Mouse (Mus musculus) heart, postnatal 4 days (tissue): Measurements from ENCODE around the gene Orai1. TPM values are rescaled to one million over a fixed set of nuclear protein-coding genes. Genes with fewer than 3 reads are reported as not detected.
"Not testable (repeated sequence)": the region's sequence is repeated elsewhere in the genome, so short reads cannot be mapped to it uniquely, and the experiment has no call there.

ENCODE experiments used
- DNase-seq: peaks from one replicate; pipeline ENCODE4 v3.0.0; 2021
- total RNA-seq, 2 experiments: library from RNA; stranded (reverse); gene quantifications; 2 replicates each; pipeline ENCODE4 v1.2.3; 2021

The Orai1 gene
- total RNA-seq, 2 experiments from 2014 or later, result 19.2 to 19.8 TPM

- DNase-seq, result no peak
Observed at GRCm38 (mm10) chr5:123035089-123035488, 20.2 kb downstream of the Orai1 start.

DNA sequence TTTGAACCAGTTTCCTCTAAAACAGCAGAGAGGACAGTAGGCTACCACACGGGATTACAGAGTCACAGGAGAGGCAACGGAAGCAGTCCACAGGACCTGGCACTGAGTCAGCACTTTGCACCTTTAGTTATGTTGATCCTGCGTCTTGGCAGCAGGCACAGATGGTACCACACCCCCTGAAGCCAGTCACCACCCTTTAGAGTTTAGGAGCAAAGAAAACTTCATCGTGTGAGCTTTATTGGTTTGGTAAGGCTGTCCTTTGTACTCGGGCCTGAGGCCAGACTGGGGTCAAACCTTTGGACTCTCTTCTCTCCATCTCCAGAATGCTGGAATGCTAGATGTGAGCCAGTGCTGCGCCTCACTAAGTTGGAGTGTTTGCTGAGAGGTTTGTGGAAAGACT lies 20.7 kb downstream of the Orai1 start:
- no peak for DNase-seq

DNA sequence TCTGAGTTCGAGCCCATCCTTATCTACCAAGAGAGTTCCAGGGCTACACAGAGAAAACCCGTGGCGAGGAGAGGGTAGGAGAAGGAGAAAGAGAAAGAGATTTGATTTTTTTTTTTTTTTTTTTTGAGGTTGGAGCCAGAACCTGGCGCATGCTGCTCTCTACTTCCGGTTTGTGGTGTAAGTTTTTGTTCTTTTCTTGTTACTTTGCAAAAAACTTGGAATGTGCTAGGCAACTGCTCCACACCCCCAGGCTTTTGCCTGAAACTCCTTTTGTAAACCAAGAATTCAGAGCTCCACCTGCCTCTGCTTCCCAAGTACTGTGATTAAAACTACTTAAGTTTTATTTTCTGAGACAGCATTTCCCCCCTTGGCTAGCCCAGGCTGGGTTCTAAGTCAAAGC lies 23.2 kb downstream of the Orai1 start:
- DNase-seq, result no peak

DNA sequence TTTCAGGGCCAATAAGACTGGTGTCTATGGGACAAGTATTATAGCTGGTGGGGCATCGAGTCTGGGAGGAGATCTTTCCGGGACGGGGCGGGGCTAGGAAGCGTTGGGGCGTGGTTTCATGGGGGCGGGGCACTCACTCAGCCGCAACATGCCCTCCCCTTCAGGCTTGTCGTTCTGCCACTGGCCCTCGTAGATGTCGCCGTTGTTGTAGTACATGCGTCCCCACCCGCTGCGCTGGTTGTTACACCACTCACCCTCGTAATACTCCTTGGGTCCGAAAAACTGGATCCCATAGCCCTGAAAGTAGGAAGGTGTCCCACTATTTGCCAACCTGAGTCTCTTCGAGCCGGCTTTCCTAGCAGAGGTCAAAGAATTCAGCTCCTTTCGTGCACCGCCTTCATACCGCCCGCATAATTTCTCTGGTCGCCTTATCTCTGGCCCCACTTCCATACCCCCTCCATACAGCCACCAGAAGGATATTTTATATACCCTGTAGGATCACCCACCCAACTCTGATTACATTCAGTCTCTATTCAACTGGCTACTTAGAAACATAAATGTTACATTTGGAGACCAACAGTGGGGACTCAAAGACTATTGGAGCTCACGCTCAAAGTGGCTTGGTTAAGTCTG lies 24.4 kb downstream of the Orai1 start:
- peak; percentile 84 for DNase-seq

DNA sequence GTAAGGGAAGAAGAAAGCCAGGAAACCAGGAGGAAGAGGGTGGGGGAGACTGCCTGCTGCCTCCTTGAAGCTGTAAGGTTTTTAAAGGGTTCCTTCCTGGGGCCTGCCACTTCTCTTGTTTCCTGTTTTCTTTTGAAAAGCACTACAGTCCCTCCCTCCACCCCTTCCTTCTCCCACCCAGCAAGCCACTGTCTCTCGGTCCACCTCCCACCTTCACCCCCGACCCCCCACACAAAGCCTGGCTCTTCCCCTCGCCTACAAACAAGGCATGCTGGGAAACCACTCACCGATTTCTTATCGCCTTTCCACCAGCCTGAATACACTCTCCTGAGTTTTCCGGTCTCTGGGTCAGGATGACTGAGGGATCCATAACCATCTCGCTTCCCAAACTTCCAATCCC lies 25.9 kb downstream of the Orai1 start:
- no peak for DNase-seq

DNA sequence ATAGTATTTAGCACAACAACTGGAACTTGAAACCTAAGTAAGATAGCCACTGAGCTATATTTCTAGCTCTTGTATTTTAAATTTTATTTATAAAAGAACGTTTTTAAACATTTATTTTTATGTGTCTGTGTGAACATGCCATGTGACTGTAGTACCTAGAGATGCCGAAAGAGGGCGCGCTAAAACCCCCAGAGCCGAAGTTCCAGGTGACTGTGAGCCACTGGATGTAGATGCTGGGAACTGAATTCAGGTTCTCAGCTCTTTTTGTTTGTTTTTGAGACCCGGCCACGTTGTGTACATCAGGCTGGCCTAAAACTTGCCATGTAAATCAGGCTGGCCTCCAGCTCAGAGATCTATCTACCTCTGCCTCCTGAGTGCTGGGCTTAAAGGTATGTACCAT lies 29.0 kb downstream of the Orai1 start:
- DNase-seq, result peak; percentile 44

GRCm38 (mm10) chr5:123045561-123046295 lies 30.9 kb downstream of the Orai1 start:
- DNase-seq, result peak; percentile 85

- DNase-seq, result no peak
Observed at GRCm38 (mm10) chr5:123046916-123047315, 32.0 kb downstream of the Orai1 start, which contains the start of gene Morn3. Gene Morn3, minus strand, starts transcription at chr5:123047016.

DNA sequence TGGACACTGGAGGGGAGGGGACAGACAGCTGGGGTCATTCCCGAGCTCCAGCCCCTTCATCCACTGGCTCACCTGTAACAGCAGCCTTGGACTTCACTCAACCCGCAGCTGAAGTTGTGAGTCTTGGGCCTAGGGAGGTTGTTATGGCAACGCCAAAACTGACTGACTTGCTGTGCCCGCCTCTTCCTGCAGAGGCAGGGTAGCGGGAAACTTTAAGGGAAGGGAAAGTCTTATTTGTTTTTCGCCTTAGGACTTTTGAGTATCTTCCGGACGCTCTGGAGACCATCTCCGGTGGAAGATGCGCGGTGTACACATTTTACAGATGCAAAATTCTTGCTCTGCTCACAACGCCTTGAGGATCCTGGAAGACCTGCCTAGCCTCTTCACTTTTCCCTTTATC lies 34.4 kb downstream of the Orai1 start:
- DNase-seq, result peak; percentile 34

GRCm38 (mm10) chr5:123050918-123051317 lies 36.0 kb downstream of the Orai1 start:
- DNase-seq, result no peak

- no peak for DNase-seq
Observed at GRCm38 (mm10) chr5:123051736-123052135, 36.9 kb downstream of the Orai1 start.

- peak; percentile 99 for DNase-seq
Observed at GRCm38 (mm10) chr5:123057366-123058250, 42.7 kb downstream of the Orai1 start.

DNA sequence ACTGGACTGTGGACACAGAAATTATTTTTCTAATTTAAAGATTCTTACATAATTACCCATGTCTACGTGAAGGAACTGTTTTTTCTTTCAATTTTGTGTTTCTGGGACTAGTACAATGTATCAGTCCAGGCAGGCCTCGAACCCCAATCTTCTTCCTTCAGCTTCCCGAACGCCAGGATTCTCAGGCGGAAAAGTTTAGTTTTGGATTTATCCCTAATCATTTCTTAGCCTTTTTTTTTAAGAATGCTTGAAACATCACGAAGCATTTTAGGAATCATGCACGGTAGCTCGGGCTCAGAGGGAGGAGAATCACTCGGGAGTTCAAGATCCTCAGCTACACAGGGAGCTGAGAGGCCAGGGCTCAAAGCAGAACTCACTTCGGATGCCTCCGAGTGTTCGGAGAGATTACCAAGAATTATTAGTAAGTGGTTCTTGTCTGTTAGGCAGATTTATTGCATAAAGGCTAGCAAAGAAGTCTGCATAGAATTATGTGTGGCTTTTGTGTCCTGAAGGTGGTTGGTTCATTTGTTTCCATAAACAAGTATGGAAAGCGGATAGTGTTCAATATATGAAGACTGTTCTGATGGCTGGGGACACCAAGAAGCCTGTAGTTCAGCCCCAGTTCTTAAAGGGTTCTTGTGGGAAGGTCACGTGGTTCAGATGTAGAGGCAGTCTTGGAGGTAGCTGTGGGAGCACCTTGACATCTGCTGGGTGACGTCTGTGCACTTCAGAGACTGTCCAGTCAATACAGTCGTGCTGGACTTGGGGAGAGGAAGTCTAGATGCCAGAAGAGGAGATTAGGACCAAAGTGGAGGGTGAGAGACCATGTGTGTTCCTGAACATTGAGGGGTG lies 43.6 kb downstream of the Orai1 start:
- DNase-seq, result no peak

- DNase-seq, result peak; percentile 63
Observed at GRCm38 (mm10) chr5:123059757-123060520, 45.1 kb downstream of the Orai1 start.

DNA sequence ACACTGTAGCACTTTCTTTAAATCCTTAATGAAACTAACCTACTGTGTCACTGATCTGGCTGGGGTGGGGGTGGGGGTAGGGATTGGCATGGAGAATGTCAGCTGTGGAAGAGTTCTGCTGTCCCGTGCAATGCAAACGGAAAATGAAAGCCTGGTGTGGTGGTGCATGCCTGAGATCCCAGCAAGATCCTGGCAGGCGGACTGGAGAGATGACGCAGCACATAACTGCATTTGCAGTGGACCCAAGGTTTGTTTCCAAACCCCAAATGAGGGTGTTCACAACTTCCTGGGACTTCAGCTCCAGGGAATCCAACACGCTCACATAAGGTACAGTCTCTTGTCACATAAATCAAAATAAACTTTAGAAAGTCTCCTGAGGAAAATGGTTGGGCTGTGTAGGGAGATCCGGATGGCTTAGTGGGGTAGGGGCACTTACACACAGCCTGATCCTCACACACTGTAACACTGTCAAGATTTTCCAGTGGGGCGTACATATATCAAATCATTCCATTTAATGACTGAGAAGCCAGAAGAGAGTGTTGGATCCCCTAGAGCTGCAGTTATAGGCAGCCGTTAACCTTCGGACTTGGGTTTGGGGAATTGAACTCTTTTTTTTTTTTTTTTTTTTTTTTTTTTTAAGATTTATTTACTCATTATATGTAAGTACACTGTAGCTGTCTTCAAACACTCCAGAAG lies 46.0 kb downstream of the Orai1 start:
- no peak for DNase-seq

- DNase-seq, result not testable (repeated sequence)
Observed at GRCm38 (mm10) chr5:123061402-123061749, 46.5 kb downstream of the Orai1 start.

- no peak for DNase-seq
Observed at GRCm38 (mm10) chr5:123063141-123063540, 48.3 kb downstream of the Orai1 start.

DNA sequence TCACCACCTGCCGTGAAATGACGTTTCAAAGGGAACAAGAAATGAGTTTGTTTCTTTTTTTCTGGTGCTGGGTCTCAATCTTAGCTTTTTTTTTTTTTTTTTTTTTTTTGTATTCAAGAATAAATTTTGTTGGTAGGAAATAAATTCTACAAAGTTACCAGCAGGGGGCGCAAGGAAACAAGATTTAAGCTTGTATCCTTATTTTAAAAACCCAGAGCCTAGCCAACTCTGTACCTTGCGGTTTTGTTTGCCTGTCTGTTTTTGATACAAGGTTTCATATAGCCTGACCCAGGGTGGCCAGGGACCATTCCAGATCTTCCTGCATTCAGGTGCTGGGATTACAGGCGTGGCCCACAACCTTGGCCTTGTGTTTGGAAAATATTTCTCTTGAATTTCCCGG lies 49.3 kb downstream of the Orai1 start:
- peak; percentile 79 for DNase-seq

- peak; percentile 42 for DNase-seq
Observed at GRCm38 (mm10) chr5:123067395-123067995, 52.6 kb downstream of the Orai1 start.

DNA sequence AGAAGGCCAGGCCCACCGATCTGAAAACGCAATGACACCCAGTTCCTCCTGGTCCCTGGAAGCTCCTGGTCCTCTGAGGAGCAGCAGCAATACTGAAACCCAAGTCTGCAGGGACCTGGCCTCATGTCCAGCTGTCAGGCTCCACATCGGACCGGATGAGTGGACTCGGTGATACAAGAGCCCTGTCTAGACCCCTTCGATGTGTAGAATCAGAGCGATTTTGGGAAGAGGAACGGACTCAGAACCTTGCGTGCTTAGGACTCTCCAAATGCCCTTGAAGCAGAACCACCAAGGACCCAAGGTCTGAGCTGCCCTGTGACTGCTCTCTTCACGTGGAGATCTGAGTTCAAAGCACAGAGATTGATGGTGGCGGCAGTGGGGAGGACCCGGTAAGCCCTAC lies 53.2 kb downstream of the Orai1 start, which contains the start of gene Tmem120b:
TSS of gene Tmem120b (plus strand) at position 301 of the 400 bp plus-strand sequence.
- DNase-seq, result no peak
